Mouse (Mus musculus): ENCODE data around the gene Hdac10.

GRCm38 (mm10) chr15:89128382-89129350 is at the start of gene Hdac10:
- TF ChIP-seq GATA1 (IDR thresholded peaks at IDR 0.05; ENCODE audit: low read length) (no peak; the same call in 1 of the 2 replicates), TAL1 (IDR thresholded peaks at IDR 0.05; ENCODE audit: low read length) (no peak)

Measured in erythroblast, embryonic 14.5 days (primary cell).